Mouse (Mus musculus): ENCODE measurements at regions not wholly inside any gene's neighbourhood (a gene's known extent, or its start where the extent isn't known, plus 50 kb on each side); places are given as distances from the start of the nearest gene placed in this dataset.
A peak's percentile ranks its signal among the peaks of the same experiment; 100 is the strongest.

GRCm38 (mm10) chr19:45310291-45310881, 53.1 kb upstream of the Btrc start:
- peak overlapping the region; percentile 41 for H3K4me3 ChIP-seq
- peak overlapping the region; percentile 10; the same call in 1 of the 2 replicates for H3K27ac ChIP-seq (replicated peaks)
- H3K9me3 ChIP-seq, result no peaks in the 10 kb centered on the region
- WGBS, result 39% methylated on average over 5 of the region's 5 CpGs
- no peak for DNase-seq (ENCODE audit: low spot score)
- no peaks in the 10 kb centered on the region for H3K36me3 ChIP-seq (replicated peaks)
- H3K27me3 ChIP-seq (replicated peaks; ENCODE audit: low read depth, poor library complexity, severe bottlenecking), result peaks cover 80% of the 10 kb centered on the region
- peaks cover 38% of the 10 kb centered on the region for H3K4me1 ChIP-seq

DNA sequence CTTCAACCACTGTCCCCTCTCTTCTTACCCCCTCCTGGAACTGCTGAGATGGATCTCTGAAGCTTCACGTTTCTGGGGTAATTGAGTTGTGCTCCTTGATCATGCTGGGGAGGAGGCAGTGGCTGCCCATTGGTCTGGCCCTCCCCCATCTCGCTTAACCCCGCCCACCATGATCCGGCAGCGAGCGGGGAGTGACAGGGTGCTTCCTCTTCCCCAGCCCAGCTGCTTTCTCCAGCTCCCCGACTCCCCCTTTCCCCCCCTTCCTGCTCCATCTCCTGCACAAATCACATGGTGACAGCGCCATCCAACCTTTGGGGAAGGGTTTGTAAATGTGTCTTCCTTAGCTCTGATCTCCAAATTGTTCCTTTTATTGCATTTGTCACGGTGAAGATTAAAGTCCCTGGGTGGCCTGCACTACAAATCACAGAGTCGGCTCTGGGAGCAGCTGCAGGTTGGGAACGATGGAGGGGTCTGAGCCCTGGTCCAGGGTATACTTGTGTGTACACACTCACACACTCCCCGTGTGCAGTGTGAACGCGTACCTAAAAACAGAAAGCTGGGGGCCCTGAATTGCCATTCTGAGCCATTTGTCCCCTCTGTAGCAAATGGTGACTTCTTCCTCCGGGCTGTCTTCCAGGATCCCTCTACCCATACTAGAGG, 52.5 kb upstream of the Btrc start:
- DNase-seq (ENCODE audit: low spot score), result peak; percentile 79
- WGBS, result 13% methylated on average over 15 of the region's 15 CpGs
- Histone ChIP-seq H3K36me3 (replicated peaks) (no peaks in the 10 kb centered on the region), H3K4me1 (peaks cover 38% of the 10 kb centered on the region), H3K9me3 (no peaks in the 10 kb centered on the region), H3K27me3 (replicated peaks; ENCODE audit: low read depth, poor library complexity, severe bottlenecking) (peaks cover 77% of the 10 kb centered on the region), H3K4me3 (peak overlapping the region; percentile 41), H3K27ac (replicated peaks) (peak overlapping the region; percentile 10; the same call in 1 of the 2 replicates)

GRCm38 (mm10) chr19:45311831-45312537, 51.5 kb upstream of the Btrc start:
- WGBS, result 71% methylated on average over 19 of the region's 19 CpGs
- H3K27ac ChIP-seq (replicated peaks), result no peak overlapping the region
- peaks cover 39% of the 10 kb centered on the region for H3K4me1 ChIP-seq
- H3K27me3 ChIP-seq (replicated peaks; ENCODE audit: low read depth, poor library complexity, severe bottlenecking), result peaks cover 70% of the 10 kb centered on the region
- no peaks in the 10 kb centered on the region for H3K36me3 ChIP-seq (replicated peaks)
- DNase-seq (ENCODE audit: low spot score), result no peak
- H3K4me3 ChIP-seq, result no peak overlapping the region
- H3K9me3 ChIP-seq, result no peaks in the 10 kb centered on the region

GRCm38 (mm10) chr19:45312713-45313365, 50.7 kb upstream of the Btrc start:
- Histone ChIP-seq H3K4me3 (no peak overlapping the region), H3K27ac (replicated peaks) (peak overlapping the region; percentile 51; the same call in 1 of the 2 replicates), H3K27me3 (replicated peaks; ENCODE audit: low read depth, poor library complexity, severe bottlenecking) (peaks cover 61% of the 10 kb centered on the region), H3K9me3 (no peaks in the 10 kb centered on the region), H3K36me3 (replicated peaks) (no peaks in the 10 kb centered on the region), H3K4me1 (peaks cover 48% of the 10 kb centered on the region)
- DNase-seq (ENCODE audit: low spot score), result peak; percentile 56
- 9% methylated on average over 6 of the region's 6 CpGs for WGBS
